Mouse (Mus musculus) spleen, adult 2 months (tissue): Measurements from ENCODE around the gene Setx.

Experiments used
- CTCF ChIP-seq: fragments of 200-500 bp; IDR thresholded peaks from 2 replicates; pipeline ENCODE4 v1.5.1; 2011; ENCODE audit warnings: mild to moderate bottlenecking, inconsistent platforms; ENCODE audit not compliant: insufficient read depth, insufficient read length, insufficient replicate concordance; ENCODE audit errors: extremely low read depth
- POLR2A ChIP-seq: fragments of 200-500 bp; IDR thresholded peaks from 2 replicates; pipeline ENCODE4 v1.6.1; 2011; ENCODE audit warnings: low read depth, low read length, inconsistent platforms

DNA sequence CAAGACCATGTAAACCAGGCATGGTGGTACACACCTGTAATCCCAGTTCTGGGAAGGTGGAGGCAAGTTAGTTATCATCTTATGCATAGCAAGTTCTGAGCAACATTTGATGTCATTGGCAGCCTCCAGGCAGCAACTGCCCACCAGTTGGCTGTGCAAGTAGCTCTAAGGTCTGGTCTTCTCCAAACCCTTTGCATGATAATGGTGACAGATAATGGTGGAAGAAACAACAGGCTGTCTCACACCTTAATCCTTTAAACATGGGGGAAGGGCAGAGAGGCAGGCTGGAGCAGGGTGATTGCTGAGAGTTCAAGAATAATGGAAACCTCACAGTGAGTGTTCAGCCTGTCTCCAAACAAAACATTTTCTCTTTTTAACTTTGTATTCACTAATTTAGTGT, 3.0 kb upstream of the Setx start:
- TF ChIP-seq CTCF = no peak
- TF ChIP-seq POLR2A = no peak
